Mouse (Mus musculus) left cerebral cortex, postnatal 25 days (tissue): ENCODE measurements at regions not wholly inside any gene's neighbourhood (a gene's known extent, or its start where the extent isn't known, plus 50 kb on each side); places are given as distances from the start of the nearest gene placed in this dataset.

Source experiments
- DNase-seq, 2 experiments: peaks; one replicate each; pipeline ENCODE4 v3.0.0; 2022; ENCODE audit warnings: low spot score in 2 of 2, mixed read lengths in 1 of 2
- intact Hi-C: fragments of 180-260 bp; cut with DNase I; formaldehyde crosslinking; loops from one replicate; pipeline ENCODE4 v1.15.1; 2025

DNA sequence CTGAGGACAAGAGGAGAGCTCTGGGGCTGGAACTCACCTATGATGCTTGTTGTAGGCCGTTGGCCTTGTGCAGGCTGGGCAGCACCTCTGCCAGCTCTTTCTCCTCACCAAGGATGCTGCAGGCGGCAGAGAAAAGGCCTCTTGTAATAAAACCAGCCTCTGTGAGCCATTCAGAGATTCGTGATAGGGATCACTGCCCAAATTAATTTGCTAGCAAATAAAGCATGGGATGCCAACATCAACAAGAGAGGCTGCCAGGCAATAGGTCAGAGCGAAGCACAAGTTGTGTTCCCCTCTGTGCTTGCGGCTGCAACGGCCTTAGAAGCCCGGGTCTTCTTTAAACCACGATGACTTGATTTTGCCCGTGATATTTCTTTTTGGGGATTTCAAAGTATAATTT is 72.0 kb upstream of the Kcnj15 start:
- no peak for DNase-seq
- intact Hi-C loops = no loop called here

DNA sequence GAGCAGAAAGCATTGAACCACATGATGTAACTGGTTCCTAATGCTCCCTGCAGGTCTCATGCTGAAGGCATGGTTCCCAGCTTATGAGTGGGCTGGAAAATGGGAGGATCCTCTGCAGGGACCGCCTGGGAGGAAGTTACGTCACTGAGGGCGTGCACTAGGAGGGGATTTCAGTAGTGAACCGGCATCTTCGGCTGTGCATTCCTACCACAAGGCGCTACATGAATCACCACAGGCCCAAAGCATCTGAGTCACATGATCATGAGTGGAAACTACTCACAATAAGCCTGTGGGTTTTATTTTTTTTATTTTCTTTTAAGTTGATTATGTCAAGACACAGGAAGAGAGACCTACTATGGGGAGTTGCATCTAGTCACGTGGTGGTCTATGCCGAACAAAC is 68.2 kb upstream of the Kcnj15 start:
- no peak for DNase-seq
- intact Hi-C loops = no loop called here

DNA sequence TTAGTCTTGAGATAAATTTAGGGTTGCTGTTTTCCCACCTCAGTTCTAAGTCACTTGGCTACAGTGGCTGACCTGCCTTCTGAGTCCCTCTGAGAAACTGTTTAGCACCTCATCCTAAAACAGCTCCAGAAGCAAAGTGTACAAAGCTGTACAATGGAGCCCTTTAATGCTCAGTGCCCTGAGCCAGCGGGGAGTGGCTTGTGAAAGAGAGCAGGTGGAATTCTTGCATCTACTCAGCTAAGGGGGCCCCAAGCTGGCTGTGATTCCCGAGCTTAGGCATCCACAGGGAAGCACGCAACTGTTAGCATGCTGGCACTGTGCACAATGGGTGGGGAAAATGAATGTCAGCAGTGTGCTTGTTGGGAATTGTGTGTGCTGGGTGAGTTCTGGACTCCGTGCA is 63.2 kb upstream of the Kcnj15 start:
- intact Hi-C loops = loop anchor here (10.0 kb wide), 2 partner anchors 409 to 771 kb away; no protein-coding TSS in a partner anchor
- no peak for DNase-seq

DNA sequence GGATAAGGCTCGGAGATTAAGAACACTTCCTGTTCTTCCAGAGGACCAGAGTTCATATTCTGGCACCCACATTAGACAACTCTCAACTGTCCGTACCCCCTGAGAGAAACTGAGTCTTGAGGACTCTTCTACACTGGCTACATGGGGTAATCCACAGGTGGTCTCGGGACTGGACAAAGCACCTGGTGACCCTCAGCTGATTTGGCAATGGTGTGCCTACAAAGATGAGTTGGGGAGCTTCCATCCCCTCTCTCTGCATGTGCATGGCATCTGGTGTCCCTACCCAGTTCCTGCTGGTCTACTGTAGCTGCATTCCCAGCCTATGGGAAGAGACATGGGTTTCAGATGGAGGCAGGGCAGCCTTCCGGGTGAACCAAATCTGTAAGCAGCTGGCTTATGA is 61.2 kb upstream of the Kcnj15 start:
- intact Hi-C loops = loop anchor here (10.0 kb wide), 2 partner anchors 411 to 769 kb away; no protein-coding TSS in a partner anchor
- no peak for DNase-seq

DNA sequence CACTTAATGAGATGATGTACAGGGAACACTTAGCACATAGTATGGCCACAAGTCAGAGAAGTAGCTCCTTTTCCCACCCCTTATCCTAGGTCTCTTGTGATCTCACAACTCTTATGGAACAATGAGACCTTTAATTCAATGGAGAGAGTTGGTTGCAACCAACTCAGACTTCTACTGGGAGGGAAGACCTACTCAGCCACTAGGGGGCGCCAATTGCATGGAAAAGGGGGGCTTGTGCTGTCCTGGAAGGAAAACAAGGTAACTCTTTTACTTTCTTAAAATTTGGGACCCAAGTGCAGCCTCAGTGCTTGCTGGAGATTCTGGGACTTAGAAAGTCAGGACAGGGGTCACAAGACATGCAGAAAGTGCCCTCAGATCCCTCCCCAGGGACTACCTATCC is 60.7 kb upstream of the Kcnj15 start:
- intact Hi-C loops = loop anchor here (1.0 to 10.0 kb wide), 4 partner anchors 145 to 768 kb away; no protein-coding TSS in a partner anchor
- DNase-seq = peak; percentile 39 to 50

DNA sequence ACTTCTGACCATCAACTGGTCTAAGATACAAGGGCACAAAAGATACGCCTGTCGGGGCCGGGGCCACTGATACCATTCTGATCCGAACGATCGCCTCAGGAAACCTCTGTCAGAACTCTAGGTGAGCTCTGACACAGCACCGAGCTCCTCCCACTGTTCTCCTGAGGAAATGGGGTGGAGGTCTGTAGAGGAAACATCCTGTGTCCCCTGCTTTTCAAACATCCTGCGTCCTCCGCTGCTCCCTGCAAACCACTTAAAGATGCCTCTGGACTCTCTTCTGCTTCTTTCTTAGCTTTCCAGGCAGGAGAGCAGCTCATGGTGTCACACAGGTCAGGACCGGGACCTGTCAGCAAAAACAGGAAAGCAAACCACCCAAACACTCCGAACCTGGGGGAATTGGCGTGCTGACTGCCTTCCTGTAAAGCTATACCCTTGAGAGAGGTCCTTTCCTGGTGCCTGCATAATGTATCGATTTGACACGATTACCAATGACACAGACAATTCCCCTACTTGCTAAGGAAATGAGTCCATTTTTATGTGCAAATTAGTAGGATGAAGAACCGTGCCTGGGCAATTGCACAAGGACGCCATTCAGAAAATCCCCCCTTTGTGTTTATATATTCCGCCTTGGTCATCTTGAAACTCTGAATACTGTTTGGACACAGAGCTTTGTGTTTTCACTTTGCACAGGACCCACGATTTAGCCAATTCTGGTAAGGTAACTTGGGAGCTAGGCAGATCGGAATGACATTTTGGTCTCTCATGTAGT is 58.4 kb upstream of the Kcnj15 start:
- no peak for DNase-seq
- intact Hi-C loops = loop anchor here (10.0 kb wide), 2 partner anchors 414 to 766 kb away; no protein-coding TSS in a partner anchor

DNA sequence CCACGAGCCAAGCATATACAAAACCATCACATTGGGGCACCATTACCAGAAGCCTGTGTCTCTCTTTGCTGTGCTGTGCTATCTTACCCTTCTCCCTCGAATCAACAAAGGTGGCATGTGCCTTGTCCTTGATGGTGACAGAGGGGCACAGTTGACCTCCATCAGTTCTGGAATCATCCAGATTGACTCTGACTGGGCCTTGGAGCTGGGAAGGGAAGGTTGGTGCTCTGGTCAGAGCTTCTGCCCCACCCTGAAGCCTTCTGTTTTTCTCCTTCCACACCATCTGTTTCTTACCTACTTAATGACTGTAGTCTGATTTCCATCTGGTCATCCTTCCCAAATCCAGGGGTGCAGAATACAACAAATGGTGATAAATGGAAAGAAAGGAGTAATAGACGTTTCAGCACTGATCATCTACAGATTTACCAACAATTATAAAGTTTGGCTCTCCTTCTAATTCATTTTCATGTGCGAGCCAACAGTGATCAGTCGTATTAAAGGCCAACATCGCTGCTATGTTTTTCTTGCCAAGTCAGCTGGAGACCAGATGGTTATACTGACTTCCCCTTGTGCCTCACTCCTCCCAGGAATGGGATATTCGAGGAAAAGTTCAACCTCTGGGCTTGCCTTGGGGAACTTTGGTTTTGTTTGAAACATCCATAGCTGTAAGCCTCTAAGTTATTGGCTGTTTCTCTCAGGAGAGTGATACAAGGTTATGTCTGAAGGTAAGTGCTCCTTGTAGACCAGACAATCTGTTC is 55.1 kb upstream of the Kcnj15 start:
- intact Hi-C loops = no loop called here
- no peak for DNase-seq

DNA sequence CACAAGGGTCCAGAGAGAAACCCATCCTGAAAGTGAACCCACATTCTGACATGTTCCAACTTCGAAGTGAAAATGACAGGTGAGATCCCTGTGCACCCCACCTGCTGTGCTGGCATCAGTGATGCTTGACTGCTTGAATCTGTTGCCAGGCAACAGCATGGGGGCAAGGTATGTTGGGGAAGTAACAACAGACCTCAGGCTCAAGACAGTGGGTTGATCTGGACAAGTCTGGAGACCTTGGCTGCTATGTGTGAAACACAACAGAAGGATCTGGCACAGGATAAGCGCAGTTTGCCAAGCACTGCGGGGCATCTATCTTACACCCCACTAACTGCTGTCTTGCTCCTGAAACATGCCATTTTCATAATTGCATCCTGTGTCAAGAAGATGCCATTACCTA is 54.3 kb upstream of the Kcnj15 start:
- no peak for DNase-seq
- intact Hi-C loops = no loop called here

DNA sequence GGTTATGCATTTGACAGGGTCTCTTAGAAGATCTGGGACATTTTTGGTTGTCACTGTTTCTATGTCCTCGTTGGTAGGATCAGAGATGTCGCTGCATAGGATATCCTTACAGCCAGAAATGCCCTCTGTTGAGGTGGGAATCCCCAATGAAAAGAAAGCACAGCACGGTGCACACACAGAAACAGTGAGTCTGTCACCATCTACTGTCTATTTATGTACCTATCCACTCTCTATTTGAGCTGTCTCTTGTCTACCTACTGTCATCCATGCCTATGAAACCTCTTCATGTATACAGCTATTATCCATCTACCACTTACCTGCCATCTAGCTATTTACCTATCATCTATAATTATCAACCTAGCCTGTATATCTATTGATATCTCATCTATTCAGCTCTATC is 53.6 kb upstream of the Kcnj15 start:
- no peak for DNase-seq
- intact Hi-C loops = no loop called here

DNA sequence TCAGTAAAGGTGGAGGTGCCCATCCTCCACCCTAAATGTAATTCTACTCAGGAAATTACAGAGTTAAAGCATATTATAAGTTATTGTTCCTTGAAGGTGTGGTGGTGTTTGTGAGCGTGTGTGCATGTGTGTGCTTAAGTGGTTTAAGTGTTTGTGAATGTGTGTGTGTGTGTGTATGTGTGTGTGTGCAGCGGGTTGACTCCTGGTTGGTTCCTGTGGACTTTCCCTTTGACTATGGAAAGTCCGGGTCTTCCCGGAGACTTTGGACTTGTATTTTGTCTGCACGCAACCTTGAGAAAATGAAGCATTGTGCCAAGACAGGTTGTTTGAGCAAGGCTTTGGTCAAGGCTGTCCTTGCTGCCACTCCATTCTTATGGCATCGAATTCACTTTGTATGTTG is 52.9 kb upstream of the Kcnj15 start:
- intact Hi-C loops = no loop called here

DNA sequence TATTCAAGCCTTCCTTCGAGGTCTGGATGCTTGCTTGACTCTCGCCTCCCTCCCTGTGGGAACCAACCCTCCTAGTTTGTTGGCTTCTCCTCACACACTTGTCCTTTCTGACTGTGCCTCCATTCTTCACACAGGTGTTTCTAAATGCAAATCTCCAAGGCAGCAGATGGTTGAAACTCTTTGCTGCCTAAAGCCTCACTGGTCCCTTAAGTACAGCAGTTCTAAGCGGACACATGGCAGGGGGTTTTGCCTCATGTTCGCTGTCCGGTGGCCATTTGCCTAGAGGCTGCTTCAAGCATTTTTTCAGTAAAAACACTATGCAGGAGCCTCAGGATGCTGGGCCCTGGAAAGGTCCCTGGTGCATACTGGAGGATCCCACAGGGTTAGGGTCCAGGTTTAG is 50.9 kb upstream of the Kcnj15 start:
- DNase-seq = no peak
- intact Hi-C loops = no loop called here

More for the DNA sequence above, 52.9 kb upstream of the Kcnj15 start:
- no peak for DNase-seq

DNA sequence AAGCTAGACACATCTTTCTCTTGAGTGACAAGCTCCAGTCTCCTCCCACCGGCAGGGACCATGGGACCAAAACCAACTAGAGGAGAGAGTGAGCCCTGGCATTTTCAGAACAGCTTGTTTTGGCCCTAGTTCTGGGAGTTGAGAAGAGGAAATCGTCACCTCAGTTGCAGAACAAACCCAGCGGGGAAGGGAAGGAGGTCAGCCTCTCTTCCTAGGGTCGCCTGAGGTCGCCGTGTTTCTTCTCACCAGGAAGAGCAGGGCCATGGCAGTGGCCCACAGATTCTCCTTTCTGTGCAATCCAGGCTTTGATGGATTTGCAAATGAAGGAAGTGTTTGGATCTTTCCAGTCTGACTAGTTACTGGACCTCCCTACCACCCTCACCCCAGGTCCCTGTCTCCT is 49.8 kb upstream of the Kcnj15 start:
- no peak for DNase-seq
- intact Hi-C loops = no loop called here
